Mouse (Mus musculus) lung, embryonic 16.5 days (tissue): ENCODE results near the gene Catsper3. TPM values are rescaled to one million over a fixed set of nuclear protein-coding genes. Genes with fewer than 3 reads are reported as not detected.

Source experiments
- ATAC-seq: fragments of 200-750 bp; cut with Nextera tagmentation; 2 replicates; pipeline ENCODE4 v1.8.0; 2017; ENCODE audit warnings: low read depth, mild to moderate bottlenecking, moderate library complexity
- H3K27ac ChIP-seq: fragments of 300-500 bp; sonication (generic); 2 replicates; pipeline ENCODE4 v1.5.1; 2014; ENCODE audit warnings: mild to moderate bottlenecking, control low read depth, low read length
- H3K27me3 ChIP-seq: fragments of 300-500 bp; sonication (generic); 2 replicates; pipeline ENCODE4 v1.6.1; 2014; ENCODE audit warnings: low read depth, low read length, mixed read lengths; ENCODE audit not compliant: control insufficient read depth, insufficient read depth
- H3K36me3 ChIP-seq: fragments of 300-500 bp; sonication (generic); 2 replicates; pipeline ENCODE4 v1.6.1; 2014; ENCODE audit warnings: low read length; ENCODE audit not compliant: control insufficient read depth, insufficient read depth
- H3K4me1 ChIP-seq: fragments of 300-500 bp; sonication (generic); replicated peaks from 2 replicates; pipeline ENCODE4 v1.6.1; 2014; ENCODE audit warnings: low read length, mixed read lengths; ENCODE audit not compliant: control insufficient read depth, insufficient read depth
- H3K4me2 ChIP-seq: fragments of 300-500 bp; sonication (generic); 2 replicates; pipeline ENCODE4 v1.6.1; 2014; ENCODE audit warnings: low read depth, low read length, control low read depth
- H3K4me3 ChIP-seq: fragments of 300-500 bp; sonication (generic); 2 replicates; pipeline ENCODE4 v1.5.1; 2014; ENCODE audit warnings: mild to moderate bottlenecking, low read length, control low read depth
- H3K9ac ChIP-seq: fragments of 300-500 bp; sonication (generic); 2 replicates; pipeline ENCODE4 v1.6.1; 2014; ENCODE audit warnings: low read length, control low read depth
- H3K9me3 ChIP-seq: fragments of 300-500 bp; sonication (generic); 2 replicates; pipeline ENCODE4 v1.6.1; 2016; ENCODE audit warnings: low read length; ENCODE audit not compliant: control insufficient read depth
- WGBS: fragments of 180-500 bp; shearing (Covaris S2); extraction: QIAGEN DNeasy Blood & Tissue Kit; methylation state at CpG from one replicate; pipeline ENCODE4 v1.1.7; 2014; 5-methylcytosine and 5-hydroxymethylcytosine counted together
- polyA plus RNA-seq: library from polyadenylated mRNA; unstranded; fragments of >200 nt; fragmentation: Nextera tagmentation; extraction: Ambion mirVana; gene quantifications from 2 replicates; pipeline ENCODE4 v1.2.1, GENCODE M21; 2015

Catsper3 gene
- polyA plus RNA-seq, 1 experiment from 2014 or later, result not detected

DNA sequence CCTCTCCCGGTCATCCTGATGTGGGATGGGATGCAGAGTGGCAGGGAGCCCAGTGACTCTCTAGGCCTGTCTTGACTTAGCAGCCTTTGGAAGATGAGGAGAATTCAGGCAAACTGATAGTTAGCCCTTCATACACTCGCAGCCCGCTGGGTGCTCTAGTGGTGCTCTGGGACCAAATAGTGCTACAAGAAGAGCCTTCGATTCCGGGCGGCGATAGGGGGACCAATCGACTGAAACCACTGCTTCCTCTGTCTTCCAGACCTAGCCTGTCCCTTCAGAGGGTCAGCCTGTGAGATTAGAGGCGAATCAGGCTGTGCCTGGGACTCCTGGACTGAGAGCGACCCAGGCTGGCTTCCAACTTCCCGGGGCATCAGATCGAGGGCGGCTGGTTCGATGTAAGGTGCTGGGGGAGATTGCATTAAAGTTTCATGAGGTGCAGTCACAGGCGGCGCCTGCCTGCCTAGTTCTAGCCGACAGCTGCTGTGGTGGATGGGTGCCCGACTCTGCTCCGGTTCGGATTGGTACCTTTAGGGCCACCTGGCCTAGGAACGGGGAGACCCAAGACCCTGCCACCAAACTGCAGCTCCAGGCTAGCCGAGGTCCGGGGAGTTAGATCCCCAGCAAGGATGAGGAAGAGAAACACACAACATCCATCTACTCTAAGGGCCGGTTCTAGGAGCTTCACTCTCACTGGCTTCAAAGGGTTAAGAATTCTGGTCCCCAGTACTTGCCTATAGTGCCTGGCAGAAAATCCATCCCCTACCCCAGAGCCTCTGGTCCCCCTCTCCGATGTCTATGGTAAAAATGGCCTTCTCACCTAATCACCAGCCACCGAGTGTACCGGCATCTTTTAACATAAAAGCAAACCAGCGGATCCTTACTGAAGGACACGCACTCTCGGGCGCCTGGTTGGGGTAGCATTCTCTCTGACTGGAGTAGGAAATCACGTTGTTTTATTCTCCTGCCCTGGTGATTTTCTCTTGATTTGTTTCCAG, 52.7 kb downstream of the Catsper3 start:
- Histone ChIP-seq H3K9me3 (no peaks in the 10 kb centered on the region), H3K36me3 (no peaks in the 10 kb centered on the region), H3K4me2 (no peak overlapping the region), H3K9ac (no peak overlapping the region), H3K4me3 (no peak overlapping the region), H3K27me3 (peaks cover 95% of the 10 kb centered on the region), H3K27ac (no peak overlapping the region), H3K4me1 (no peaks in the 10 kb centered on the region)
- ATAC-seq, result no peak
- WGBS, result 2% methylated on average over 32 of the region's 32 CpGs

DNA sequence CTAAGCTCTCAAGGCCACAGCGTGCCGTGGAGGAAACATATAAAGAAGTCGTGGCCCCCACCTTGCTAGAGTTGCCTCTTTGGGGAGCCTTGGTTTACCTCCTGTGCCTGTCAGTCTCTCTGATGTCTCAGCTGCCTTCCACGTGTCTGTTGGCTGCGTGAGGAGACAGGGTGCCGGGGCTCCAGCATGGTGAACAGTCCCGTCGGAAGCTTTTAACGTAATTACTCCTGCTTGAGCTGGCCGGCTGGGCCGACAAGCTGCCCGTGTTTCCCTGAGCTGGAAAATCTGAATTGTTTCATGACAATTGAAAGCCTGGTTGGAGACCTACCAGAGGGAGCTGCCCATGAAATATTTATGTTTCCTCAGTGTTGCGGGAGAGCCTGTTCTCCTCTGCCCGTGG, 55.9 kb downstream of the Catsper3 start:
- ATAC-seq, result no peak
- H3K4me1 ChIP-seq, result no peaks in the 10 kb centered on the region
- H3K27ac ChIP-seq, result no peak overlapping the region
- H3K4me3 ChIP-seq, result no peak overlapping the region
- H3K36me3 ChIP-seq, result no peaks in the 10 kb centered on the region
- WGBS, result 48% methylated on average over 14 of the region's 14 CpGs
- H3K9ac ChIP-seq, result no peak overlapping the region
- H3K27me3 ChIP-seq, result peaks cover 70% of the 10 kb centered on the region
- H3K4me2 ChIP-seq, result no peak overlapping the region
- peaks cover 4% of the 10 kb centered on the region; the same call in 1 of the 2 replicates for H3K9me3 ChIP-seq

DNA sequence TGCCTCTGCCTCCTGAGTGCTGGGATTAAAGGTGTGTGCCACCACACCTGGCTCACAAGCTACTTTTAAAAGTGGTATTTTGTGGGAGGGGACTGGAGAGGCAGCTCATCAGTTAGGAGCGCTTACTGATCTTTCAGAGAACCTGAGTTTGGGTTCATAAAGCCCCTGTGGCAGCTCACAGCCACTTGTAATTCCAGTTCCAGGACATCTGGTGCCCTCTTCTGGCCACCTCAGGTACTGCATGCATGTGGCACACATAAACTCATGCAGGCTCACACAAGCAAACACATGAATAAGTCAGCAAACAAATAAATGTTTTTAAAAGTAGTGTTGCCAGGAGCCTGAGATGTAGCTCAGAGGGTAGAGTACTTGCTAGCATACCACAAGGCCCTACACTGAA, 59.3 kb downstream of the Catsper3 start:
- H3K36me3 ChIP-seq, result no peaks in the 10 kb centered on the region
- H3K9ac ChIP-seq, result no peak overlapping the region
- H3K9me3 ChIP-seq, result peaks cover 4% of the 10 kb centered on the region; the same call in 1 of the 2 replicates
- ATAC-seq, result no peak
- no peak overlapping the region for H3K27ac ChIP-seq
- no peak overlapping the region for H3K4me3 ChIP-seq
- no peak overlapping the region for H3K4me2 ChIP-seq
- H3K27me3 ChIP-seq, result peaks cover 48% of the 10 kb centered on the region
- 97% methylated on average over 1 of the region's 1 CpGs for WGBS
- peaks cover 13% of the 10 kb centered on the region for H3K4me1 ChIP-seq

DNA sequence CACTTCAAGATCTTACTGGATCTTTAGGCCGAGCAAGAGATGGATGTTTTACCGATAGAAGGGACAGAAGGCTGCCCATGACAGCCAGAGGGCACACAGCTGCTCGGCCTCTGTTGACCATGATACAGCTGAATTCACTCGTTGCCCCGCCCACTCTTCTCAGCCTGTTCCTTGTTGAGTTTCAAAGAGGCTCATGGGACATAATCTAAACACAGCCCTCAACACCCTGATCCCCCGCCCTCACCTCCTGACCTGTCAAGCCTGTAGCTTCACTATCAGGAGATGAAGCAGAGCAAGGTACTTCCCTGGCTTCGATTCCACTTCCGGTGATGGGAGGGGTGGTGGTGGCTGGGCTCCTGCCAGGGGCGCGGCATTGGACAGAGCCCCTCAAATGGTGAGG, 63.4 kb downstream of the Catsper3 start:
- H3K9me3 ChIP-seq, result peaks cover 4% of the 10 kb centered on the region; the same call in 1 of the 2 replicates
- H3K27ac ChIP-seq, result no peak overlapping the region
- H3K4me3 ChIP-seq, result peak overlapping the region; percentile 12; the same call in 1 of the 2 replicates
- WGBS, result 4% methylated on average over 10 of the region's 10 CpGs
- H3K27me3 ChIP-seq, result peaks cover 16% of the 10 kb centered on the region; the same call in 1 of the 2 replicates
- H3K4me1 ChIP-seq, result peaks cover 17% of the 10 kb centered on the region
- ATAC-seq, result peak; percentile 49
- peak overlapping the region; percentile 31 for H3K4me2 ChIP-seq
- no peaks in the 10 kb centered on the region for H3K36me3 ChIP-seq
- H3K9ac ChIP-seq, result no peak overlapping the region

DNA sequence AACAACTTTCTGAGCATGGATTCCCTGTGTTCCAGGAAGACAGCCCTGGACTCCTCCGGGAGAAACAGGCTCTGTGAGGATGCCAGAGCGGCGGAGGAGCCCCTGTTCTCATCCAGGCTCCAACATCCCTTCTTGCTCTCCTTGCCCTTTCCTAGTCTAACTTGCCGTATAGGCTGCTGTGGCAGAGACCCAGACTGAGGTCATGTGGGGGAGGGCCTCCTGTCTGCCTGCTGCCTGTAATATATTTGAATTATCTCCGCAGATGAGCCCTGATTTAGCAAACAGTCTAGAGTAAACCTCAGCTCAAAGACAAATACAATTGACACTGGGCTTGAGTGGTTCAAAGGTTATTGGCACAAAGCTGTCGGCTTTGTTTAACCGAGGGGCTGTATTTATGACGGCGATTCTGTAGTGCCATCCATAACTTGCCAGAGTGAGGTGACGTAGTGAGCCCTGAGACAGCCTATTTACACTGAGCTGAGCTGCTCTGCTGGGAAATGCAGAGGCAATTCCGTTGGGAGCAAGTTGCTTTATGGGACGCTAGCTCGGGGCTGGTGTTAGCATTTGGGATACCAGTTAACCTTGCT, 64.3 kb downstream of the Catsper3 start:
- Histone ChIP-seq H3K9me3 (peaks cover 1% of the 10 kb centered on the region; the same call in 1 of the 2 replicates), H3K27ac (no peak overlapping the region), H3K36me3 (no peaks in the 10 kb centered on the region), H3K4me1 (peaks cover 17% of the 10 kb centered on the region), H3K4me3 (no peak overlapping the region), H3K27me3 (peaks cover 16% of the 10 kb centered on the region; the same call in 1 of the 2 replicates), H3K9ac (no peak overlapping the region), H3K4me2 (no peak overlapping the region)
- ATAC-seq, result 0 out of 2 replicates have a peak, but pooled peaks have one; percentile 27
- 16% methylated on average over 13 of the region's 13 CpGs for WGBS

DNA sequence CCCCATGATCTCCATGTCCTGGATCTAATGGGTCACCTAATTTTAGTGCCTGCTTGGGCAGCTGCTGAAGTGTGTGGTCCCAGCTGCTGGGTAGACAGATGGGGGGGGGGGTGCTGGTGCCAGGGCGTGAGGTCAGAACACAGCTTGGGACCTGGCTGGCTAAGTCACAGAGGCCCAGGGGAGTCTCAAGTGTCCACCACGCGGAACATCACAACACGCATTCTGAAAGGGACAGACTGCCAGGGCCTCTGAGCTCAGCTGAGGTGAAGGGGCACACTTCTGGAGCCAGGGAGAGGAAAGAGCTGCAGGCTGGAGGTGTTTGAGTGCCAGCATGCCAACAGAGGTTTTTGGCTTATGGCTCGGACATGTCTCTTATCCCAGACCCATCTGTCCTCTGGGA, 66.4 kb downstream of the Catsper3 start:
- Histone ChIP-seq H3K4me1 (peaks cover 21% of the 10 kb centered on the region), H3K9me3 (no peaks in the 10 kb centered on the region), H3K36me3 (no peaks in the 10 kb centered on the region), H3K9ac (no peak overlapping the region), H3K4me3 (no peak overlapping the region), H3K27me3 (peaks cover 7% of the 10 kb centered on the region; the same call in 1 of the 2 replicates), H3K4me2 (no peak overlapping the region), H3K27ac (no peak overlapping the region)
- WGBS, result 59% methylated on average over 5 of the region's 5 CpGs
- no peak for ATAC-seq

DNA sequence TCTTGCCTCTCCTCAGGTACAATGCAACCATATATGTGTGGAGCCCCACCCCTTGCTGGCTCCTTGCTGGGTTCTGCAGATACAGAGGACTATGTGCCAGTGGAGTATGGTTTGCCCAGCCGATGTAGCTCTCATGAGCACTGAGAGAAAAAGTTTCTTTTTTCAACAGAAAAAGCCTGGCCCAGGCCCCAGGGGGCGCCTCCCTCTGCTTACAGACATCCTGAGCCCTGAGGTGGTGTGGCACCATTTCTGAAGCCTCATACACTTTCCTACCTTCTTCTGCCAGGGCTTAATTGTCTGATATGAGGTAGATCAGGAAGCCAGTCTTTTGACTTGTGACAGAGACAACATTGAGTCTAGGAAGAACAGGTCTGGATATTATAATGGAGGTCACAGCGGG, 67.8 kb downstream of the Catsper3 start:
- Histone ChIP-seq H3K4me3 (no peak overlapping the region), H3K9ac (no peak overlapping the region), H3K4me2 (no peak overlapping the region), H3K27me3 (no peaks in the 10 kb centered on the region; the same call in 1 of the 2 replicates), H3K36me3 (no peaks in the 10 kb centered on the region), H3K27ac (no peak overlapping the region), H3K9me3 (no peaks in the 10 kb centered on the region), H3K4me1 (peaks cover 24% of the 10 kb centered on the region)
- ATAC-seq, result no peak
- WGBS, result 58% methylated on average over 3 of the region's 3 CpGs

DNA sequence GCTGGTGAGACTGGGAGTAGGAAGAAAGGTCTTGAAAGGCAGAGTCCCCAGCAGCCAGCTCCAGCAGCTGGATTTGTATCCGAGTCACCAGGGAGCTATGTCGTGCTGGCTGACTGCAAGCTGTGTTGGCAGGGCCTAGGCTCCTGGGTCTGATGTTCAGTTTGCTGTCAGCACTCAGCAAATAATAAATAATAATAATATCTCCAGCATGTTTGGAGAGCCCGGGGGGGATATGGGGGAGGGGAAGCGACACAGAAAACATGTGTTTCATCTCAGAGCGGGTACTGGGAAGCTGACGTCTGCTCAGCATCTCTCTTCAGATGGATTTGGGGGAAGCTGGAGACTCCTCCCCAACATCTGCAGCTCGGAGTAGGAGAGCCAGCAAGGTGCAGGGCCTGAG, 71.4 kb downstream of the Catsper3 start:
- peak; percentile 91 for ATAC-seq
- H3K4me2 ChIP-seq, result no peak overlapping the region

DNA sequence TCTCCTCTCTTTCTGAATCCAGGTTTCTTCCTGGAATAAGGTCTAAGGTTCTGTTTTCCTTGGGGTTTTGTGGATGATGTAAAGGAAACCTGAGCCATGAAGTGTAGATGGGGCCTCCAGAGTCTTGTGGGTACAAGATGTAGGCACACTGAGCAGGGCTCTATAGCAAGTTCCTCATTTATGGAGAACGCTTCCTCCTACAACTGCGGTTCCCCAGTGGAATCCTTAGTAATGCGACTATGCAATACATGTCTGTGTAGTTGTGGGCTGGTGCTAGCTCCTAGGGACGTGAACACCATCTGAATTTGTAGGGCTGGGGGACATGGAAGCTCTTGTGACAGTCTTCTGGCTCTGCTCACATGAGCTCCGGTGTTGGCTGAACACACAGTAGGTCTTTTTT, 74.1 kb downstream of the Catsper3 start:
- Histone ChIP-seq H3K9ac (no peak overlapping the region), H3K9me3 (no peaks in the 10 kb centered on the region), H3K4me3 (no peak overlapping the region), H3K4me2 (no peak overlapping the region), H3K27me3 (peaks cover 5% of the 10 kb centered on the region; the same call in 1 of the 2 replicates), H3K27ac (no peak overlapping the region), H3K36me3 (no peaks in the 10 kb centered on the region), H3K4me1 (peaks cover 7% of the 10 kb centered on the region; the same call in 1 of the 2 replicates)
- WGBS, result 88% methylated on average over 5 of the region's 5 CpGs
- no peak for ATAC-seq

More for the DNA sequence above, 71.4 kb downstream of the Catsper3 start:
- Histone ChIP-seq H3K9me3 (no peaks in the 10 kb centered on the region), H3K9ac (no peak overlapping the region), H3K36me3 (no peaks in the 10 kb centered on the region), H3K4me1 (peaks cover 7% of the 10 kb centered on the region; the same call in 1 of the 2 replicates), H3K27me3 (peaks cover 3% of the 10 kb centered on the region; the same call in 1 of the 2 replicates), H3K27ac (no peak overlapping the region), H3K4me3 (no peak overlapping the region)
- WGBS, result 35% methylated on average over 7 of the region's 7 CpGs
